Mouse (Mus musculus) liver, embryonic 18 days (tissue): ENCODE results near the gene Tmem95. TPM values are rescaled to one million over a fixed set of nuclear protein-coding genes. Genes with fewer than 3 reads are reported as not detected.

Experiments used
- polyA plus RNA-seq: library from polyadenylated mRNA; depleted of rRNA; stranded (reverse); fragments of >200 nt; gene quantifications from 2 replicates; pipeline ENCODE4 v1.2.3, GENCODE M21; 2012; rRNA removed

The Tmem95 gene
- polyA plus RNA-seq = not detected in 2 replicates

GRCm38 (mm10) chr11:69877878-69878277 lies at the start of gene Tmem95:
Gene Tmem95 (minus strand): TSS chr11:69878018.

DNA sequence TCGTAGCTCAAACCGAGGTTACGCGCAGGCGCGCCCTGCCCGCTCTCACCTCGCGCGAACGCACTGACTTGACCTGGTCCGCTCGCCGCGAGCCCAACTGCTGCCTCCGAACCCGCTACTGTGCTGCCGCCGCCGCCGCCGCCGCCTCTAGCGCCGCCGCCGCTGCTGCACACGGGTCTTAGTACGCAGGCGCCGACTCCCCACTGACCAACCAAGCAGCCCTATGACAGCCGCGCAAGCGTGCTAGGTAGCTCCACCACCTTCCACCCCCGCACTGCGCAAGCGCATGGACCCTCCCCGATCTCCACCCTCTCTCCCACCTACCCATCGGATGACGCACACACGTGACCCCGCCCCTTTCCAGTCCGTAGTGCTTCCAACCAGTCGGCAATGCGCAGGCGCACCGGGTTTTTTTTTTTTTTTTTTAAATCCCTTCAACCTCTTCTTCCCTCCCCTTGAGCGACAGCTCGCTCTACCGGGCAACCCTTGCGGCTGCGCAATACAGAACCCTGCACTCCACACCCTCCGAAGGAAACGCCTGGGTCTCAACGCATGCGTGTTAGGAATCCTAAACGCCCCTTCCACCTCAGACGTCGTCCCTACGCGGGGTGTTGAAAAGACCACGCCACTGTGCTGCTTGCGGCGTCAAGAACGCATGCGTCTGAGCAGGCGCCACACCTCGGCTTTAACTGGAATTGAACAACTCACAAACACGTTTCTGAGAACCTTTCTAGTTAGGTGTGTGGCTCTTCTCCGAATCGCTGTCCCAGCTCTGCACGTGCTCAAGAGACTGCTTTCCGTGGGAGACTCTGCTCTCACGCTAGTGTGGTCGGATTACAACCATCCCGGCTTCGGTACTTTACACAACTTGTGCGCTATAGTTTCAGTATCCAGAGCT lies 43.5 kb upstream of the Tmem95 start, which contains the start of gene Eif5a:
Gene Eif5a, minus strand, starts transcription at position 845 of the 898 bp plus-strand sequence.

DNA sequence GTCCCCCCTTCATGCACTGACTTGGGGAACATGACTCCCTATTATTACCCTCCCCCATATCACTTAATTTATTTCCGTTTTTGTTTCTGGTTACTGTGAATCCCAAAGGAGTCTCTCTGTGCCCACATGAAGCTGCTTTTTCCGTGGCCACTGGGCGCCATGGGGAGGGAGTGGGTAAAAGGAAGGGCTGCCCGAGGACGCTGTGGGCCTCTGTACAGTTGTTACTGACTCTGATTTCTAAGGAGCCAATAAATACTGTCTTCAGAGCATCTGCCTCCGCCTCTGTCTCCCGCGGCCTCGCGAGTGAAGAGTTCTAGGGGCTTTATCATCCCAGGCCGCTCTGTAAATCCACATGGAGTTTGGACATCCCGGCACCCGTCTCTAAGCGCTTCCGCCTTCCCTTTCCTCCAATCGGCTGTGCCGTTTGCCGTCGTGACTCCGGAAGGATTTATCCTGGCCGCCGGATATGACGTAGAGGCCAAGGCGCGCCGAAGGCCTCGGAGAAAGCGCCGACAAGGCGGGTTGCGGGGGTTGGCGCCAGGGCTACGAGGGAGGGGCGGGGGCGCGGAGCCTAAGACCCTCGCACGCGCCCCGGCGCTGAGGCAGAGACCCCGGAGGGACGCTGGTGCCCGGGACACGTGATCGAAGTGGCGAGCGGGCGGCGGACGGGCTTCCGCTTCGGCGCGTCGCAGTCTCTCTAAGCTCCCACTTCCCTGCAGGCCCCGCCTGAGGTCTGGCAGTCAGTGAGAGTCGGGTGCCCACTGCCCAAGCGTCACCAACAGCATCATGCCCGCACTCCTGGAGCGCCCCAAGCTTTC lies 35.9 kb upstream of the Tmem95 start, which contains the start of gene Gps2:
Gene Gps2, plus strand, starts transcription at position 335 of the 818 bp plus-strand sequence.

GRCm38 (mm10) chr11:69900471-69901405 lies 22.9 kb upstream of the Tmem95 start, which contains the start of the genes 2810408A11Rik and Neurl4:
Gene 2810408A11Rik (minus strand): TSS chr11:69900987.
Gene Neurl4 (plus strand): TSS chr11:69901072.

GRCm38 (mm10) chr11:69895291-69895690 lies 17.5 kb upstream of the Tmem95 start, which contains the start of gene Acap1:
Gene Acap1 (minus strand): TSS chr11:69895539.

DNA sequence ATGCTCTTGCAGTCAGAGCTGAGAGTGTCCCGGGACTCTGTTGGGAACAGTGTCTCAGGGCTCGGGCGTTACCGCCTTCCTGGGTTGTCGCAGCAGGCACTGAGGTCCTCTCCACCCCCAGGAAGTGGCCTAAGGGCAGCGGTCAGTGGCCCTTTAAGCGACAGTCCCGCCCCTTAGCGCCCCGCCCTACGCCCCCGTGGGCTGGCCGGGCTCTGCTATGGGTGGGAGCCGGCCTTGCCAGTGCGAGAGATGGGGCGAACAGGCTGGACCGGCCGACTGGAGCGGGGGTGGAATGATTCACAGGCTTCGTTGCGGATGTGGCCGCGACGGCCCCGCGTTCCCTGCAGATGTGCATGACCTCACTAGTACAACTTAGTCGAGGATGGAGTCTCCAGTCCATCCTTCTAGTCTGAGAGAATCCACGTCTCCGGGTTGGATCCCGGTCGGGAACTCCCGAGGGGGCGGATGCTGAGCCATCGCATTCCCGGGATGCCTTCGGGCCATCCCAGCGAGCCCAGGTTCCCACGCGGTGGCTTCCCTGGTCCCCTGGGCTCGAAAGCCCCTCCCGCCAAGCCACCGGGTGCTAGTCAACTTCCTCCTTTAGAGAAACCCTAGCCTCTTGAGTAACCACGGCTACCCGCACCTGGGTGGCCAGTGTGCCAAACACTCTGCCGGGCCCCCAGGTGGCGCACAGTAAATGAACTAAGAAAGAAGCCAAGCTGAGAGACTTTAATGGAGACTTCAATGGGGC lies 3.2 kb upstream of the Tmem95 start, which contains the start of gene Kctd11:
Gene Kctd11, minus strand, starts transcription at position 554 of the 751 bp plus-strand sequence.

GRCm38 (mm10) chr11:69858113-69858998 lies 19.5 kb downstream of the Tmem95 start, which contains the start of gene Tnk1:
Gene Tnk1 (minus strand): TSS chr11:69858730.

GRCm38 (mm10) chr11:69846198-69846680 lies 31.6 kb downstream of the Tmem95 start, which contains the start of gene Plscr3:
Gene Plscr3 (plus strand): TSS chr11:69846376.

DNA sequence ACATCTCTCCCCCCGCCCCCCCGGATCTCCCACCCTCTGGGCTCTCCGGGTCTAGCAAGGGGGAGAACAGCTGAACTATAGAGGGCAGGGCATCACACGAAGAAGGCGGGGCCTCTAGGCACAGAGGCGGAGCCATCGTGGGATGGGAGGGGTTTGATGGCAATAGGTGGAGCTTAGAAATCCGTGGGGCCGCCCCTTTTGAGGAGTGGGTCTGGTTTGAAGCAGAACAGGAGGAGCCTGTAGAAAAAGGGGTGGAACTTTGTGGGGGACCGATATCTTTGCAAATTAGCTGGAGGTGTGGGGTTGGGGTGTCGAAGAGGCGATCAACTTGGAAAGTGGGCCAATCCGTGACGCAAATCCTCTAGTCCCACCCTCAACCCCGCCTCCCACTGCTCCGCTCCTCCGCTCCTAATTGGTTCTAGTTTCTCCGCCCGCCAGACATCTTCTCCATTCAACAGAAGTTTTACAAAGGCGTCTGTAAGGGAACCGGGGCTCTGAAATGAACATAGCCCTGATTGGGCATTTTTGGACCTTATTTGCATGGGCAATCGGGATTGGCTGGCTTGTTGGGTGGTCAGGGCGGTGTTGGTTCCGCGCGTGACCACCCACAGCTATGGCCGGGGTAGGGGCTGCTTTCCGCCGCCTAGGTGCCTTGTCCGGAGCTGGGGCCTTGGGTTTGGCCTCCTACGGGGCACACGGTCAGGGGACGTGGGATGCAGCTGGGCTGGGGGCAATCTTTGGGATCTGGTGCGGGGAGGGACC lies 39.7 kb downstream of the Tmem95 start, which contains the start of gene Tmem256:
Gene Tmem256, plus strand, starts transcription at position 563 of the 762 bp plus-strand sequence.

DNA sequence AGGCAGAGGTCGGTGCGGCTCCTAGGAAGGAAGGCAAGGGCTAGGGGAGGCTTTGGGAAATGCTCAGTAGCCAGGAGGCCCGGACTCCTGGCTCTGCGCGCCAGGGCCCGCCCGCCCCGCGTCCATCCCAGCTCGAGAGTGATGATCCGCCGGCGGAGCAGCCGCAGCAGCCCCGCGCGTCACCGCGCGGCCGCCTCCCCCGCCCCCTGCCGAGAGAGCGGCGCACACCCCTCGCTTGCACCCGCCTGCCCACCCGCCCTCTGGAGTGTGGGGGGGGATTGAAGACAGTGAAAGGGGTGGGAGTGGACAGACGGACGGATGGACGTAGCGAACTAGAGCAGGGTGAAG lies 40.2 kb downstream of the Tmem95 start, which contains the start of gene Nlgn2:
Gene Nlgn2, minus strand, starts transcription at position 181 of the 348 bp plus-strand sequence.

Other genes with a start within 250 kb of the Tmem95 start
- gene Fxr2, start 245.0 kb downstream of the Tmem95 start, polyA plus RNA-seq = 17.5 and 22.6 TPM in 2 replicates
- 0.07 and 0.11 TPM in 2 replicates for gene Sox15, start 222.7 kb downstream of the Tmem95 start, polyA plus RNA-seq
- gene Mpdu1, start 215.4 kb downstream of the Tmem95 start, polyA plus RNA-seq = 45.9 and 49.8 TPM in 2 replicates
- 14.8 and 16.0 TPM in 2 replicates for gene Cd68, start 211.9 kb downstream of the Tmem95 start, polyA plus RNA-seq
- gene Eif4a1, start 205.6 kb downstream of the Tmem95 start, polyA plus RNA-seq = 330 and 348 TPM in 2 replicates
- gene Senp3, start 195.9 kb downstream of the Tmem95 start, polyA plus RNA-seq = 37.6 and 40.5 TPM in 2 replicates
- 0.54 and 0.78 TPM in 2 replicates for gene Tnfsf13, start 192.2 kb downstream of the Tmem95 start, polyA plus RNA-seq
- gene Tnfsf12, start 182.2 kb downstream of the Tmem95 start, polyA plus RNA-seq = 4.4 and 4.8 TPM in 2 replicates
- gene Tnfsfm13, start 181.9 kb downstream of the Tmem95 start, polyA plus RNA-seq = 0.96 and 1.1 TPM in 2 replicates
- 5.5 and 8.0 TPM in 2 replicates for gene Polr2a, start 119.4 kb downstream of the Tmem95 start, polyA plus RNA-seq
- gene Slc35g3, start 116.0 kb downstream of the Tmem95 start, polyA plus RNA-seq = 0.02 TPM in 1 of 2 replicates, not detected in the other
- gene Zbtb4, start 112.1 kb downstream of the Tmem95 start, polyA plus RNA-seq = 2.3 and 2.8 TPM in 2 replicates
- 1.3 and 1.6 TPM in 2 replicates for gene Chrnb1, start 82.1 kb downstream of the Tmem95 start, polyA plus RNA-seq
- 0.43 and 0.58 TPM in 2 replicates for gene Fgf11, start 76.2 kb downstream of the Tmem95 start, polyA plus RNA-seq
- 1.2 and 1.6 TPM in 2 replicates for gene Tmem102, start 72.4 kb downstream of the Tmem95 start, polyA plus RNA-seq
- not detected in 2 replicates for gene Gm39566, start 62.7 kb downstream of the Tmem95 start, polyA plus RNA-seq
- not detected in 2 replicates for gene Spem2, start 59.6 kb downstream of the Tmem95 start, polyA plus RNA-seq
- not detected in 2 replicates for gene Spem1, start 55.8 kb downstream of the Tmem95 start, polyA plus RNA-seq
- gene Nlgn2, start 40.2 kb downstream of the Tmem95 start, polyA plus RNA-seq = 2.2 and 3.1 TPM in 2 replicates
- 227 and 300 TPM in 2 replicates for gene Tmem256, start 39.5 kb downstream of the Tmem95 start, polyA plus RNA-seq
- gene Plscr3, start 31.6 kb downstream of the Tmem95 start, polyA plus RNA-seq = 19.8 and 22.6 TPM in 2 replicates
- gene Tnk1, start 19.3 kb downstream of the Tmem95 start, polyA plus RNA-seq = 0.49 and 0.73 TPM in 2 replicates
- 1.2 TPM in 2 replicates for gene Kctd11, start 3.4 kb upstream of the Tmem95 start, polyA plus RNA-seq
- 7.9 and 10.7 TPM in 2 replicates for gene Acap1, start 17.5 kb upstream of the Tmem95 start, polyA plus RNA-seq
- gene 2810408A11Rik, start 23.0 kb upstream of the Tmem95 start, polyA plus RNA-seq = 0.36 and 0.38 TPM in 2 replicates
- 11.4 and 13.4 TPM in 2 replicates for gene Neurl4, start 23.1 kb upstream of the Tmem95 start, polyA plus RNA-seq
- 43.2 and 45.2 TPM in 2 replicates for gene Gps2, start 35.9 kb upstream of the Tmem95 start, polyA plus RNA-seq
- 578 and 620 TPM in 2 replicates for gene Eif5a, start 43.9 kb upstream of the Tmem95 start, polyA plus RNA-seq
- gene Ybx2, start 57.8 kb upstream of the Tmem95 start, polyA plus RNA-seq = 0.08 and 0.42 TPM in 2 replicates
- gene Slc2a4, start 70.2 kb upstream of the Tmem95 start, polyA plus RNA-seq = 8.7 and 9.0 TPM in 2 replicates
- gene Cldn7, start 86.8 kb upstream of the Tmem95 start, polyA plus RNA-seq = 3.2 and 4.8 TPM in 2 replicates
- gene Ctdnep1, start 103.1 kb upstream of the Tmem95 start, polyA plus RNA-seq = 23.5 and 24.9 TPM in 2 replicates
- 34.3 and 36.0 TPM in 2 replicates for gene Elp5, start 104.5 kb upstream of the Tmem95 start, polyA plus RNA-seq
- 191 and 207 TPM in 2 replicates for gene Gabarap, start 113.1 kb upstream of the Tmem95 start, polyA plus RNA-seq
- gene Phf23, start 117.8 kb upstream of the Tmem95 start, polyA plus RNA-seq = 15.0 and 15.6 TPM in 2 replicates
- gene Dvl2, start 122.6 kb upstream of the Tmem95 start, polyA plus RNA-seq = 4.2 and 4.6 TPM in 2 replicates
- gene Acadvl, start 137.4 kb upstream of the Tmem95 start, polyA plus RNA-seq = 164 and 167 TPM in 2 replicates
- 1.6 and 2.3 TPM in 2 replicates for gene Dlg4, start 138.9 kb upstream of the Tmem95 start, polyA plus RNA-seq
- 170 and 192 TPM in 2 replicates for gene Asgr1, start 176.1 kb upstream of the Tmem95 start, polyA plus RNA-seq
- 46.4 and 50.4 TPM in 2 replicates for gene Asgr2, start 214.6 kb upstream of the Tmem95 start, polyA plus RNA-seq